Mouse (Mus musculus) mouse embryonic stem cell (cell line): Measurements from ENCODE around the gene Olfr1155.

Experiments
- in situ Hi-C, 2 experiments: fragments of 300-500 bp; cut with MboI; formaldehyde crosslinking; loops; 1 replicate in 1 of 2; 3 replicates in 1 of 2; pipeline ENCODE4 v1.14.3; 2019 to 2020; ENCODE audit warnings: low sequenced_read_pairs in 2 of 2, low pct_unique_long_range_greater_than_20kb in 1 of 2, mixed read lengths in 1 of 2; ENCODE audit not compliant: unreplicated experiment in 1 of 2

Olfr1155 gene

GRCm38 (mm10) chr2:87945037-87945436, at the start of gene Olfr1155:
TSS of gene Olfr1155 (minus strand) at chr2:87945137.
- in situ Hi-C loops = no loop called here

DNA sequence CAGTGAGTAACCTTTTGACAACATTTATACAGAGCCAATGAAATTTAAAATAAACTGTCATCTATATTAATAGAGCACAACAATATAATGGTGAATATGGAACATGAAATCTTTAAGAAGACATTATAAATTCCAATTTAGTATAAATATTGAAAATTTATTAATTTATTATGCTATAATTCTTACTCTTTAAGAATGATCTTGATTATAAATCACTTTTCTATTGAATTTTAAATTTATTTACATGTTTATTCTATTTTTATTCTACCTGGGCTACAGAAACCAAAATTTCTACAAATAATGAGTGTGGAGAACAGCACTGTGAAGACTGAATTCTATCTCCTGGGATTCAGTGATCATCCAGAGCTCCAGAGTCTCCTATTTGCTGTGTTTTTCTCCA, 44.9 kb upstream of the Olfr1155 start, which contains the start of gene Olfr1158:
Olfr1158 (plus strand) TSS at position 301 of the 400 bp plus-strand sequence.
- in situ Hi-C loops = no loop called here

- in situ Hi-C loops = no loop called here
These were observed 29.6 kb upstream of the Olfr1155 start, which contains the start of gene Olfr74 for GRCm38 (mm10) chr2:87974563-87974962. TSS of gene Olfr74 (minus strand) at chr2:87974663.

GRCm38 (mm10) chr2:87968199-87968598, 23.3 kb upstream of the Olfr1155 start, which contains the start of gene Olfr1157:
TSS of gene Olfr1157 (minus strand) at chr2:87968299.
- in situ Hi-C loops = no loop called here

- in situ Hi-C loops = no loop called here
These were observed 8.1 kb upstream of the Olfr1155 start, which contains the start of gene Olfr1156 for GRCm38 (mm10) chr2:87953000-87953399. TSS of gene Olfr1156 (minus strand) at chr2:87953100.

- in situ Hi-C loops = no loop called here
These were observed 39.9 kb downstream of the Olfr1155 start, which contains the start of gene Olfr1154 for GRCm38 (mm10) chr2:87905066-87905465. TSS of gene Olfr1154 (minus strand) at chr2:87905166.

GRCm38 (mm10) chr2:87894662-87895061, 50.3 kb downstream of the Olfr1155 start, which contains the start of gene Olfr1153:
TSS of gene Olfr1153 (plus strand) at chr2:87894962.
- in situ Hi-C loops = no loop called here
